Mouse (Mus musculus) embryo, embryonic 11 days (tissue): Measurements from ENCODE around the gene Rnf144b.
A peak's percentile ranks its signal among the peaks of the same experiment; 100 is the strongest.

Source experiments
- DNase-seq: peaks from one replicate; pipeline ENCODE4 v3.0.0-alpha.2; 2015

Rnf144b gene

GRCm38 (mm10) chr13:47224648-47225323 lies 102.3 kb downstream of the Rnf144b start:
- peak; percentile 43 for DNase-seq

- DNase-seq, result no peak
These were observed 102.9 kb downstream of the Rnf144b start for GRCm38 (mm10) chr13:47225324-47225697.

GRCm38 (mm10) chr13:47225802-47226201 lies 103.3 kb downstream of the Rnf144b start:
- DNase-seq, result no peak

- DNase-seq, result no peak
These were observed 104.1 kb downstream of the Rnf144b start for GRCm38 (mm10) chr13:47226521-47226920.

GRCm38 (mm10) chr13:47228201-47228600 lies 105.7 kb downstream of the Rnf144b start:
- DNase-seq, result no peak

GRCm38 (mm10) chr13:47228626-47229190 lies 106.3 kb downstream of the Rnf144b start:
- no peak for DNase-seq

- DNase-seq, result no peak
These were observed 109.7 kb downstream of the Rnf144b start for GRCm38 (mm10) chr13:47232163-47232562.

GRCm38 (mm10) chr13:47237376-47237775 lies 114.9 kb downstream of the Rnf144b start:
- DNase-seq, result no peak

- no peak for DNase-seq
These were observed 115.7 kb downstream of the Rnf144b start for GRCm38 (mm10) chr13:47238131-47238530.

- no peak for DNase-seq
These were observed 121.1 kb downstream of the Rnf144b start for GRCm38 (mm10) chr13:47243569-47243968.

- no peak for DNase-seq
These were observed 122.3 kb downstream of the Rnf144b start for GRCm38 (mm10) chr13:47244771-47245170.

GRCm38 (mm10) chr13:47246459-47246858 lies 124.0 kb downstream of the Rnf144b start:
- DNase-seq, result no peak

- no peak for DNase-seq
These were observed 124.8 kb downstream of the Rnf144b start for GRCm38 (mm10) chr13:47247156-47247800.

- DNase-seq, result no peak
These were observed 126.0 kb downstream of the Rnf144b start for GRCm38 (mm10) chr13:47248289-47249010.

GRCm38 (mm10) chr13:47250615-47251014 lies 128.2 kb downstream of the Rnf144b start:
- DNase-seq, result no peak

GRCm38 (mm10) chr13:47251114-47251764 lies 128.8 kb downstream of the Rnf144b start:
- DNase-seq, result no peak

GRCm38 (mm10) chr13:47253711-47254110 lies 131.3 kb downstream of the Rnf144b start:
- DNase-seq, result no peak

- no peak for DNase-seq
These were observed 136.8 kb downstream of the Rnf144b start for GRCm38 (mm10) chr13:47259297-47259696.

GRCm38 (mm10) chr13:47261961-47262360 lies 139.5 kb downstream of the Rnf144b start:
- DNase-seq, result peak; percentile 25

GRCm38 (mm10) chr13:47264382-47264781 lies 141.9 kb downstream of the Rnf144b start:
- DNase-seq, result no peak

- no peak for DNase-seq
These were observed 144.0 kb downstream of the Rnf144b start for GRCm38 (mm10) chr13:47266411-47266810.

- no peak for DNase-seq
These were observed 145.8 kb downstream of the Rnf144b start for GRCm38 (mm10) chr13:47268227-47268626.

GRCm38 (mm10) chr13:47272928-47273327 lies 150.5 kb downstream of the Rnf144b start:
- DNase-seq, result no peak
